Mouse (Mus musculus): ENCODE results near the gene Pou3f3. TPM values are rescaled to one million over a fixed set of nuclear protein-coding genes. Genes with fewer than 3 reads are reported as not detected.

Gene Pou3f3
- polyA plus RNA-seq, 1 experiment, result not detected

DNA sequence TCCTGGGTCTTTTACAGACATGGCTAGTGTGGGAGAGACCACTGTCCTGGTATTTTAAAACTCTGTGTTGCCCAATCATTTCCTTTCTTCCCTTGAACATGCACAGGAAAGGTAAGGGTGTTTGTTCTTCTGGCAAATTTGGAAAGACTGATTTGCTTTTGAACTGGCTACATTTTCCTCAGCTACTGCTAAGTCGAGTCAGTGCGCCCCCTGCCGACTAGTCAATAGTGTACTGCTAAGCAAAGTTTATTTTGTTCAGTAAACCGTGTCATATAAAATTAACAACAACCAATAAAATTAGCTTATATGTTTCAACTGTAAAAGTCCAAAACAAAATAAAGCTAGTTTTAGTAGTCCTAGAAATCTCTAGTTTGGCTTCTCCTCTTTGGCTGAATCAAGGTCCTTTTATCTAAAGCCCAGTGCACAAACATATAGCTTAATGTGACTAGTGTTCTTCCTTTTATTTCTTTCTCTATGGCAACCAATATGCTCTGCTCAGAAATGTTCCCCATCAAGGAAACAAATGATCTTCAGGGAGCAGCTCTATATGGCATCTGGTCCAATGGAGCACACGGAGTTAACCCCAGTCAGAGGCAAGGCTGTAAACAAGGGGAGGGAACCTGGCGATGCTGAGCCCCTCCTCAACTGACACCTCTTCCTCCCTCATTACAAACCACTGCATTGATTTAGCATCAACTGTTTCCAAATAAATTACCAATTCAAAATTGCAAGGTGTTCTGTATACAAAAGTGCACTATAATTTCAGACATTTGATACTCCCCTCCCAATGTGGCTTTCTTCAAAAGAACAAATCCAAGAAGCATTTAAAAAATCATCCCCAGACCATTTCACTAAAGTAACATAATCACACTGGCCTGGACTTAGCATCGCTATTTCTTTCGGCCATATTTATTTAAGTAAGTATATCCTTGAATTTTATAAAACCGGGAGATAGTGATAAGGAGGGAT, 4.1 kb upstream of the Pou3f3 start:
- no peak for TF ChIP-seq SRF (IDR thresholded peaks at IDR 0.05; ENCODE audit: control insufficient read depth, insufficient read length, low read depth)
- no peak for TF ChIP-seq USF1 (IDR thresholded peaks at IDR 0.05; ENCODE audit: low read depth)
- TF ChIP-seq REST (IDR thresholded peaks at IDR 0.05; ENCODE audit: insufficient read depth, insufficient read length), result no peak
- TF ChIP-seq TCF3 (IDR thresholded peaks at IDR 0.05; ENCODE audit: insufficient read length, low read depth), result no peak
- no peak for TF ChIP-seq TCF12 (IDR thresholded peaks at IDR 0.05; ENCODE audit: insufficient read depth, poor library complexity, severe bottlenecking)
- no peak for TF ChIP-seq MYOG (IDR thresholded peaks at IDR 0.05; ENCODE audit: control insufficient read depth in 1 of 3, insufficient read depth in 1 of 3, insufficient read length in 2 of 3, low read depth in 2 of 3)
- TF ChIP-seq MYOD1 (IDR thresholded peaks at IDR 0.05; ENCODE audit: control insufficient read depth in 1 of 3, insufficient read length in 2 of 3, low read depth in 2 of 3), result no peak
- no peak for TF ChIP-seq CEBPB (IDR thresholded peaks at IDR 0.05; ENCODE audit: insufficient read depth, poor library complexity, severe bottlenecking)
- TF ChIP-seq MAX (IDR thresholded peaks at IDR 0.05; ENCODE audit: low read depth), result no peak
- no peak for TF ChIP-seq E2F4 (IDR thresholded peaks at IDR 0.05; ENCODE audit: insufficient read depth)
- no peak for TF ChIP-seq POLR2A (IDR thresholded peaks at IDR 0.05; ENCODE audit: insufficient read length, low read depth)
- no peak for TF ChIP-seq POLR2AphosphoS2 (IDR thresholded peaks at IDR 0.05; ENCODE audit: insufficient read length, low read depth)
- no peak overlapping the region for H3K4me3 ChIP-seq
- H3ac ChIP-seq (ENCODE audit: control insufficient read depth, insufficient read length), result no peak overlapping the region
- no peaks in the 10 kb centered on the region for H3K79me2 ChIP-seq (ENCODE audit: control insufficient read depth, insufficient read depth)
- H3K36me3 ChIP-seq (ENCODE audit: control insufficient read depth, insufficient read depth), result no peaks in the 10 kb centered on the region
- no peak overlapping the region for H3K4me2 ChIP-seq (ENCODE audit: low read depth)
- peaks cover 22% of the 10 kb centered on the region for H3K27me3 ChIP-seq (ENCODE audit: control insufficient read depth, insufficient read depth, insufficient read length)

- no peak overlapping the region for H3K4me2 ChIP-seq (ENCODE audit: low read depth)
- no peaks in the 10 kb centered on the region for H3K79me2 ChIP-seq (ENCODE audit: control insufficient read depth, insufficient read depth)
- TF ChIP-seq TCF3 (IDR thresholded peaks at IDR 0.05; ENCODE audit: insufficient read length, low read depth) (no peak), POLR2AphosphoS2 (IDR thresholded peaks at IDR 0.05; ENCODE audit: insufficient read length, low read depth) (no peak), POLR2A (IDR thresholded peaks at IDR 0.05; ENCODE audit: insufficient read length, low read depth) (no peak), E2F4 (IDR thresholded peaks at IDR 0.05; ENCODE audit: insufficient read depth) (no peak), USF1 (IDR thresholded peaks at IDR 0.05; ENCODE audit: low read depth) (no peak), MAX (IDR thresholded peaks at IDR 0.05; ENCODE audit: low read depth) (no peak), SRF (IDR thresholded peaks at IDR 0.05; ENCODE audit: control insufficient read depth, insufficient read length, low read depth) (no peak), REST (IDR thresholded peaks at IDR 0.05; ENCODE audit: insufficient read depth, insufficient read length) (no peak), MYOD1 (IDR thresholded peaks at IDR 0.05; ENCODE audit: control insufficient read depth in 1 of 3, insufficient read length in 2 of 3, low read depth in 2 of 3) (no peak), MYOG (IDR thresholded peaks at IDR 0.05; ENCODE audit: control insufficient read depth in 1 of 3, insufficient read depth in 1 of 3, insufficient read length in 2 of 3, low read depth in 2 of 3) (no peak), TCF12 (IDR thresholded peaks at IDR 0.05; ENCODE audit: insufficient read depth, poor library complexity, severe bottlenecking) (no peak), CEBPB (IDR thresholded peaks at IDR 0.05; ENCODE audit: insufficient read depth, poor library complexity, severe bottlenecking) (no peak)
- H3ac ChIP-seq (ENCODE audit: control insufficient read depth, insufficient read length), result no peak overlapping the region
- no peaks in the 10 kb centered on the region for H3K36me3 ChIP-seq (ENCODE audit: control insufficient read depth, insufficient read depth)
- no peak overlapping the region for H3K4me3 ChIP-seq
- H3K27me3 ChIP-seq (ENCODE audit: control insufficient read depth, insufficient read depth, insufficient read length), result peaks cover 25% of the 10 kb centered on the region
Measured at GRCm38 (mm10) chr1:42692221-42692620, 3.3 kb upstream of the Pou3f3 start.

DNA sequence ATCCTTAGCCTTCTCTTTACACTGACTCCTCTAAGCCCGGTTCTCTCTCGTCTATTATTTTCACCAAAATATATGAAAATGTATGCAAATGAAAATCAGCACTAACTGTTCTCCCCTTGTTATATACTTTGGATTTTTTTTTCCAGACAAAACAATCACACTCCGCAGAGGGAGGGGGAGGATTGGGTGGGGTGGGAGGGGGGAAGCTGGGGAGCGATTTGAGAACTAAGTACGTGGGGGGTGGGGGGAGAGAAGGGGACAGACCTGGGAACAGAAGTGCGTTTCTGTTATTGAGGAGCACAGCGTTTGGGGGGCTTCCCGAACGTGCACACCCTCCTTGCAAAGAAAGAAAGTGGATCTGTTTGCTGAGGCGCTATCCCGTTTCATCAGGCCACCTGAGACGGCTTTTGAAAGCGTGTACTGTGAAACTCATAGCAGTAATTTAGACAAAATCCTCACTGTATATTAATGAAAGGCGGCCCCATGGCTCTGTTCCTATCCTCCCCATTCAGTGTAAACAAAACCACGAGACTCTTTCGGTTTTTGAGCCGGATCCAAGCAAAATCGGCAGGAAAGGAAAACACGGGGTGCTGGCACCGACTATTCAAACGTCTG, 2.4 kb upstream of the Pou3f3 start:
- no peaks in the 10 kb centered on the region for H3K79me2 ChIP-seq (ENCODE audit: control insufficient read depth, insufficient read depth)
- no peak overlapping the region for H3ac ChIP-seq (ENCODE audit: control insufficient read depth, insufficient read length)
- no peaks in the 10 kb centered on the region for H3K36me3 ChIP-seq (ENCODE audit: control insufficient read depth, insufficient read depth)
- TF ChIP-seq USF1 (IDR thresholded peaks at IDR 0.05; ENCODE audit: low read depth) (no peak), CEBPB (IDR thresholded peaks at IDR 0.05; ENCODE audit: insufficient read depth, poor library complexity, severe bottlenecking) (no peak), TCF3 (IDR thresholded peaks at IDR 0.05; ENCODE audit: insufficient read length, low read depth) (no peak), TCF12 (IDR thresholded peaks at IDR 0.05; ENCODE audit: insufficient read depth, poor library complexity, severe bottlenecking) (no peak), POLR2A (IDR thresholded peaks at IDR 0.05; ENCODE audit: insufficient read length, low read depth) (no peak), POLR2AphosphoS2 (IDR thresholded peaks at IDR 0.05; ENCODE audit: insufficient read length, low read depth) (no peak), MYOG (IDR thresholded peaks at IDR 0.05; ENCODE audit: control insufficient read depth in 1 of 3, insufficient read depth in 1 of 3, insufficient read length in 2 of 3, low read depth in 2 of 3) (no peak), MYOD1 (IDR thresholded peaks at IDR 0.05; ENCODE audit: control insufficient read depth in 1 of 3, insufficient read length in 2 of 3, low read depth in 2 of 3) (no peak), SRF (IDR thresholded peaks at IDR 0.05; ENCODE audit: control insufficient read depth, insufficient read length, low read depth) (no peak), MAX (IDR thresholded peaks at IDR 0.05; ENCODE audit: low read depth) (no peak), E2F4 (IDR thresholded peaks at IDR 0.05; ENCODE audit: insufficient read depth) (no peak), REST (IDR thresholded peaks at IDR 0.05; ENCODE audit: insufficient read depth, insufficient read length) (no peak)
- peak overlapping the region; percentile 15 for H3K4me2 ChIP-seq (ENCODE audit: low read depth)
- no peak overlapping the region for H3K4me3 ChIP-seq
- H3K27me3 ChIP-seq (ENCODE audit: control insufficient read depth, insufficient read depth, insufficient read length), result peaks cover 31% of the 10 kb centered on the region

DNA sequence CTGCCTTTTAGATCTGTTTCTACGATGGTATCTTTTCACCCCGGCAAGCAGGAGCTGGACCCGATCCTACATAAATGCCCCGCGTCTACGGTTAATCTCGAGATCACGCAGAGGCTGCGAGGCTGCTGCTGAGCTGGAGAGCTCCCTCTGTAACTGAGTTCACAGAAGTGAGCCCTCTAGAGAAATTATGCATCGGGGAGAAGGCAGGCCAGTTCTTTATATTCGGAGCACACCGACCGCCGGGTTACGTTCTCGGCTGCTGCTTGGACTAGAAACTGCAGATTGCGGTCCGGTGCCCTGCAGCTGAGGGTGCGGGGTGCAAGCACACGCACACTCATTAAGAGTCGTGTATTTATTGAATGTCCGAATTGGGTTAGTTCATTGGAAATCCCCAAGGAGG, 1.7 kb upstream of the Pou3f3 start:
- no peak for TF ChIP-seq REST (IDR thresholded peaks at IDR 0.05; ENCODE audit: insufficient read depth, insufficient read length)
- TF ChIP-seq SRF (IDR thresholded peaks at IDR 0.05; ENCODE audit: control insufficient read depth, insufficient read length, low read depth), result no peak
- no peak for TF ChIP-seq MYOD1 (IDR thresholded peaks at IDR 0.05; ENCODE audit: control insufficient read depth in 1 of 3, insufficient read length in 2 of 3, low read depth in 2 of 3)
- TF ChIP-seq POLR2A (IDR thresholded peaks at IDR 0.05; ENCODE audit: insufficient read length, low read depth), result no peak
- TF ChIP-seq MYOG (IDR thresholded peaks at IDR 0.05; ENCODE audit: control insufficient read depth in 1 of 3, insufficient read depth in 1 of 3, insufficient read length in 2 of 3, low read depth in 2 of 3), result no peak
- no peak for TF ChIP-seq CEBPB (IDR thresholded peaks at IDR 0.05; ENCODE audit: insufficient read depth, poor library complexity, severe bottlenecking)
- TF ChIP-seq POLR2AphosphoS2 (IDR thresholded peaks at IDR 0.05; ENCODE audit: insufficient read length, low read depth), result no peak
- TF ChIP-seq E2F4 (IDR thresholded peaks at IDR 0.05; ENCODE audit: insufficient read depth), result no peak
- no peak for TF ChIP-seq MAX (IDR thresholded peaks at IDR 0.05; ENCODE audit: low read depth)
- Histone ChIP-seq H3K4me2 (ENCODE audit: low read depth) (no peak overlapping the region), H3K36me3 (ENCODE audit: control insufficient read depth, insufficient read depth) (no peaks in the 10 kb centered on the region), H3K79me2 (ENCODE audit: control insufficient read depth, insufficient read depth) (no peaks in the 10 kb centered on the region), H3ac (ENCODE audit: control insufficient read depth, insufficient read length) (no peak overlapping the region), H3K4me3 (no peak overlapping the region), H3K27me3 (ENCODE audit: control insufficient read depth, insufficient read depth, insufficient read length) (peaks cover 36% of the 10 kb centered on the region)
